Mouse (Mus musculus): ENCODE data around the gene Smc1a.

The Smc1a gene

GRCm38 (mm10) chrX:152016151-152017145 is at the start of gene Smc1a, which contains the start of gene Ribc1:
Smc1a (plus strand) TSS chrX:152016428.
Ribc1 (minus strand) TSS chrX:152016295.
- peak; percentile 88 to 90 for DNase-seq (ENCODE audit: low spot score in 2 of 2)

DNA sequence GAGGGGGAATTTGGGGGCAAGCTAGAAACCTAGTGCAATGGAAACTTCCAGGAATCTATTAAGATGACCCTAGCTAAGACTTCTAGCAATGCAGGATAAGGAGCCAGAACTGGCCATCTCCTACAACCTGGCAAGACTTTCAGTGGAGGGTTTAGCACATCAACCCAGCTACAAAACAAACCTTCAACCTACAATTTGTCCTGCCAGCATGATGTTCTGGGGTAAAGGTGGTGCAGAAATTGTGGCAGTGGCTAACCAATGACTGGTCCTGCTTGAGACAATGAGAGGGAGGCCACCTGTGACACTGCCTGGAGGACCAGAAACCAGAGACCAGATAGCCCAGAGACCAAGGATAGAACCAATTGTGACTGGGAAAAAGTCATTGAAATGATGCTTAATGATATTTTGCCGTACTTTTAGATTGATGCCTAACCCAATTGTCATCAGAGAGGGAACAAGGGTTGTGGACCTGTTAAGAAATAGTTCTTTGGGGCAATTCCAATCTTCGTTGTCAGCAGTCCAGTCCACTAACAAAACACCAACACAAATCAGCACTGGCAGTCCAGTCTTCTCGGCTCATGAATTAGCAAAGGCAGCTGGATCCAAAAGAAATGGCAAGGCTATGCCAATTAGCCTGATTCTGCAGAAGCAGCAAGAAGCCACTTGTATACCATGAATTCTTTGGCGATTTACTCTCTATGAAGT is 17.1 kb upstream of the Smc1a start:
- DNase-seq (ENCODE audit: low spot score in 2 of 2) = no peak

DNA sequence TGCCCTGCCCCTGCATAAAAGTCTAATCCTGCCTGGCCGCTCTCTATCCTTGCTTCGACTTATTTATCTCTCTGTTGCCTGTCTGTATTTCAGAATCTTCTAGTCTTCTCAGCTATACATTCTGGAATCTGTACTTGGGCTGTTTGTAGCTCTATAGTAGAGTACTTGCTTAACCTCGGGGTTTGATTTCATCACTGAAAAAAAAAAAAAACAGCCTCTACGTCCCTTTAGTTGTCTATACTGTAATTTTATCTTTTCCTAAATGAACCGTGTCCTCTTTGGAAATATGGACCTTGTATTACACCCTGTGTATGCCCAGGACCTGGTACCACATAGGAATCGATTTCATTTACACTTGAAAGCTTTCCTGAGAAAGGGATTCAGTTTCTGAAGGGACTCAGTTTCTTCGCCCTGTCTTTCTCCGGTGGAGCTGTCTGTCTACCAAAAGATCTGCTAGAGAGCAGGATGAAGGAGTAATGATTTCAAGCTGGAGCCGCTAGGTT is 15.0 kb upstream of the Smc1a start:
- no peak for DNase-seq (ENCODE audit: low spot score in 2 of 2)

DNA sequence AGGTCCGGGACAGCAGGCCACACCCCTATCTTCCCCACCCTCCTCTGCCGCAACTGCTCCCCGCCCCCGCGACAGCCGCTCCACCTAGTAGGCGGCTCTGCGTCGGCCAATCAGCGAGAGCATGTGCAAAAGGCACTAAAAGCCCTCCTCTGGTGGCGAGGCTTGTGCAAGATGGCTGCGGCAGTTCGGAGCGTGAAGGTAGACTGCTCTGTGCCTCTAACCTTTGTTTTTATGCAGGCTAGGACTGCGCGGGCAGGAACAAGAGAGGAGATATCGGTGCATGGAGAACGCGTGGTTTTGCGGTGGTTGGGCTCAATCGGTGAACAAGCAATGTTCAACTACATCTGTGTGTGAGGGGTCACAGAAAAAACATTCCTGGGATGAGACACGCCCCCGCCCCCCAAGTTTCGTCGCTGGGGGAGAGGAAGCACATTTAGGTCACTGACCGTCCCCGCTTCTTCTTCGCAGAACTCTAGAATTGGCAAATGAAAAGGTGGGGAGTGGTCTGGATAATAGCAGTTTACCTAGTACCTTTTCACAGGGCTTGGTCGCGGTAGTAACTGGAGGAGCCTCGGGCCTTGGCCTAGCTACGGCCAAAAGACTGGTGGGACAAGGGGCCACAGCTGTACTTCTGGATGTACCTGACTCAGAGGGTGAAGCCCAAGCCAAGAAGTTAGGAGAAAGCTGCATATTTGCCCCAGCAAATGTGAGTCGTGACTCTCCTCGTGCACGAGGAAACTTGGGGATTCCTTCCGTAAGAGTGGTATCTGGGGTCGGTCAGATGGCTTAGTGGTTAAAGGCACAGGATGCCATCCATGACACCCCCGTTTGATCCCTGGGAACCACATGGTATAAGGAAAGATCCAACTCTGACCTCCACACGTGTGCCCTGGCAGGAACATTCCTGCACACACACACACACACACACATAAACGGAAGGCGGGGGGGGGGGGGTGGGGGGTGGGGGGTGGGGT is 14.2 kb upstream of the Smc1a start, which contains the start of gene Hsd17b10:
Gene Hsd17b10, plus strand, starts transcription at position 109 of the 974 bp plus-strand sequence.
- DNase-seq (ENCODE audit: low spot score in 2 of 2) = peak; percentile 72 to 78

- DNase-seq (ENCODE audit: low spot score in 2 of 2) = no peak
Observed at GRCm38 (mm10) chrX:152002865-152003264, 13.4 kb upstream of the Smc1a start.

- DNase-seq (ENCODE audit: low spot score in 2 of 2) = no peak
Observed at GRCm38 (mm10) chrX:152007863-152008262, 8.4 kb upstream of the Smc1a start.

GRCm38 (mm10) chrX:152015752-152016150 is 477 bp upstream of the Smc1a start:
- no peak for DNase-seq (ENCODE audit: low spot score in 2 of 2)

DNA sequence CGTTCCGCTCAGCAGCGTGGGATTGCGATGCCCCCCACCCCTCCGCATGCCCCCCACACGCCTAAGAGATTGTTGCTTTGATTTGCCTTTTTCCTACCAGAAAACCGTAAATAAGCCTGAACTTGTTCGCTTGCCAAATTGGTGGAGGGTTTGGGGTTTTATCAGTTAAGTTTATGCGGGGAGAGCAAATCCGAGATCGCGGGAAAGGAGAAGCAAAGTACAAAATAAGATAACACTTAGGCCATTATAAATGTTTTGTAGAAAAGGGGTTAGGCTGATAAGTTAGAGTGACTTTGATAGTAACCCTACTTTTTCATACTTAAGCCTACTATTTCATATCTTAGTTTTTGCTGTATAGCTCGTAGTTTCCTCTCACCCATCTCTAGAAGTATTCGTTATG is 958 bp downstream of the Smc1a start:
- DNase-seq (ENCODE audit: low spot score in 2 of 2) = no peak

DNA sequence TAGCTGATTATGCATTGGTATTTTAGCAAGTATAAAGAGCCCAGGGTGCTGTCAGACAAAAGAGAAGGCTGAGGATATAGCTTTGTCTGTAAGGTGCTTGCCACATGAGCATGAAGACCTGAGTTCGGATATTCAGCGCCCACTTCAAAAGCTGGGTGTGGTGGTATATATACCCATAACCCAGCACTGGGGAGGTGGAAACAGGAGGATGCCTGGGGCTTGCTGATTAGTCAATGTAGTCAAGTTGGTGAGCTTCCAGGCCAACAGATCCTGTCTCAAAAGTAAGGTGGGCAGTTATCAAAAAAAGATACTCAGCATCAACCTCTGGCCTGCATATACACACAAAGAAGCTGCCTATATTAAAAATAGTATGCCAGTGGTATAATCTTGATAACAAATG is 3.1 kb downstream of the Smc1a start:
- DNase-seq (ENCODE audit: low spot score in 2 of 2) = no peak

GRCm38 (mm10) chrX:152039865-152040264 is 23.6 kb downstream of the Smc1a start:
- no peak for DNase-seq (ENCODE audit: low spot score in 2 of 2)

GRCm38 (mm10) chrX:152047230-152047629 is 31.0 kb downstream of the Smc1a start:
- DNase-seq (ENCODE audit: low spot score in 2 of 2) = no peak

DNA sequence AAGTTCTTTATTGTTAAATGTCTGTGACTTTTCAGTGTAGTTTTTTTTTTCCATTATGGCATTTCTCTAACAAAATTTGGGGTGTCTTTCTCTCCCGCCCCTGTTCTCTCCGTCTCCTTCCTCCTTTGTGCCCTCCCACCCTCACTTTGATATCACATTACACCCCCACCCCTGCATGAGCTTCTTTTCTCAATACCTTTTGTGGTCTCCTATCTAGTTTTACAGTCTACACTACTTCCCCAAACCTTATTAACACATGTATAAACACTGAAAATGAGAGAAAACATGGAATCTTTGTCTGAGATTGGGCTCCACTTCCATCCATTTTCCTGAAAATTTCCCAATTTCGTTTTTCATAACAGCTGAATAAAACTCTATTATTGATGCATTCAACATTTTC is 36.3 kb downstream of the Smc1a start:
- no peak for DNase-seq (ENCODE audit: low spot score in 2 of 2)

DNA sequence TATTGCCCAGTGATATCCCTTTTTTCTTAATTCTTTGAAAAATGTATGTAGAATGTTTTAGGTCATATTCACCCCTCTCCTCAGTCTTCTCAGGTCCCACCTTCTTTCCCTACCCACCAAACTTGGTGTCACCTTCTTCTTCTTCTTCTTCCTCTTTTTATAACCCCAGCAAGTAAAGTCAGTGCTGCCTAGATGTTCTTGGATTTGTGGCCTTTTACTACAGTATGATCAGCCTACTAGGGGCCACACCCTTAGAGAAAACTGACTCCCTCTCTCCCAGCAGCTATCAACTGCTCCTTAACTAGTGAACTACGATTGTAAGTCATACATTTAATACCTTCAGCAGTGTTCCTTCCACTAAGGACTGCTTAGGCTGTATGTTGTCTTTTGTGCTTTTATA is 37.9 kb downstream of the Smc1a start:
- DNase-seq (ENCODE audit: low spot score in 2 of 2) = no peak

GRCm38 (mm10) chrX:152065674-152066073 is 49.4 kb downstream of the Smc1a start:
- DNase-seq (ENCODE audit: low spot score in 2 of 2) = no peak

GRCm38 (mm10) chrX:152067789-152068188 is 51.6 kb downstream of the Smc1a start:
- DNase-seq (ENCODE audit: low spot score in 2 of 2) = peak; percentile 3

DNA sequence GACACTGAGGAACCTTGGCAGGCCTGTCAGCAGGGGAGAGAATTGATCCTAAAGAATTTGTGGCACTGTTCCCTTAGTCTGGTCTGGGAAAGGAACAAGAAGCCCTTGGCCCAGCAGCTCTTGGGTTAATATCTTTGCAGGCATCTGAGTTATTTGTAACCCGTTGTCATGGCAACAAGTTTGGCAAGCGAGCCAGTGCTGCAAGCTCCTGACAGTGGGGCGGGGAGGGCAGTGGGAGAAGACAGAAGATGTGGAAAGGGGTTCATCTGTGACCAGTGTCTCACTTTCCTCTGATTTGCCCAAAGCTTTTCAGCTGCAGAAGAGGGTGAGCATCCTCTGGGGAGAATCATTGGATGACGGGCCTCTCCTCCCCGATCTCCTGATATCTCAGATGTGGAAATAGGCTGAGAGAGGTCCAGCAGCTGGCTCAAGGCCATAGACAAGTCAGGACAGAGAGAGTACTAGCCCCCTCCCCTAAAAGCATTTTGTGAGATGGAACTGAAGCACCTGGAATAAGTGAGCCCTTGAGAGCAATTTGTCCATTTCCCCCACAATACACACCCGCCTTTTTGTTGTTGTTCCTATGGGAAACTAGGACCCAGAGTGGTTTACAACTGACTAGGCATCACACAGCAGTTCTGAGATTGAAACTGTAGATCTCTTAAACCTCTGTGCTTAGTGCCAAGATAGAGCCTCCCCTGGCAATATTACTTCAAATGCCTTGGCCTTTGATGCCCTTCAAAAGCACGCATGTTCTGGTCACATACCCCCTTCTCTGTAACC is 73.8 kb downstream of the Smc1a start:
- DNase-seq (ENCODE audit: low spot score in 2 of 2) = peak; percentile 64 to 73

- DNase-seq (ENCODE audit: low spot score in 2 of 2) = no peak
Observed at GRCm38 (mm10) chrX:152097572-152097971, 81.3 kb downstream of the Smc1a start.

Measured in right cerebral cortex, postnatal 36 days (tissue).